Mouse (Mus musculus) thymus, postnatal 36 days (tissue): ENCODE results near the gene Rab31.

Experiments used
- DNase-seq, 2 experiments: peaks; one replicate each; pipeline ENCODE4 v3.0.0; 2022; ENCODE audit warnings: mixed read lengths in 2 of 2

Gene Rab31

DNA sequence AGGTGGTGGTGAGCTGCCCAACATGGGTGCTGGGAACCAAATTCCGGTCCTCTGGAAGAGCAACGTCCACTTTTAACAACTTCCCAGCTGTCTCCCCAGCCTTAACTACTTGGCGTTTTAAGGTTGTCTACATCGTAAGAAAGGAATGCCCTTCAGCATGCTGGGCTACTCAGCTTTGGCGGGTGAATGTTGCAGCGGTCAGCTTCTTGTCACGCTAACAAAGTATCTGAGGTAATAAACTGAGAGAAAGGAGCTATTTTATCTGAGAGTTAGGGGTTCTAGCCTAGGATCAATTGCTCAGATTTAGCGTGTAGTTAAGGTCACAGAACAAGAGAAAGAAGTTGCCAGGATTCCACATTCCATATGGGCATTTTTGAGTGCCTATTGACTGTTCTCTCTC lies 71.2 kb downstream of the Rab31 start:
- DNase-seq: no peak

DNA sequence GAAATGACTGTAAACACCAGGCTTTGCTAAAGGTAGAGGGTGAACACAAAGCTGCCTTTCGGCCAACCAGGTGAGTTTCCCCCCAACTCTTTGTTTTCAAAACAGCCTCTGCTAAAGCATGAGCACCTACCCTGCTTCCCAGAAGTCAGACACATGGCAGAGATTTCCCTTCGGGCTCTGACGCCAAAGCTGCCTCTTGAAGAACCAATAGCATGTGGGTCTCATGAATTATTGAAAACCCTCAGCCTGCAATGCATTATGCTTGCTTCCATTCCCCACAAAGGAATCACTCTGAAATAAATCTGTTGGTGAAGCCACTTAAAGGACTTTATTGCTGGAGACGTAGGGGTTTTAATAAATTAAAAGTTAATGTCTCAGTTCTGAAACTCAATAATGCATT lies 72.5 kb downstream of the Rab31 start:
- DNase-seq: no peak

DNA sequence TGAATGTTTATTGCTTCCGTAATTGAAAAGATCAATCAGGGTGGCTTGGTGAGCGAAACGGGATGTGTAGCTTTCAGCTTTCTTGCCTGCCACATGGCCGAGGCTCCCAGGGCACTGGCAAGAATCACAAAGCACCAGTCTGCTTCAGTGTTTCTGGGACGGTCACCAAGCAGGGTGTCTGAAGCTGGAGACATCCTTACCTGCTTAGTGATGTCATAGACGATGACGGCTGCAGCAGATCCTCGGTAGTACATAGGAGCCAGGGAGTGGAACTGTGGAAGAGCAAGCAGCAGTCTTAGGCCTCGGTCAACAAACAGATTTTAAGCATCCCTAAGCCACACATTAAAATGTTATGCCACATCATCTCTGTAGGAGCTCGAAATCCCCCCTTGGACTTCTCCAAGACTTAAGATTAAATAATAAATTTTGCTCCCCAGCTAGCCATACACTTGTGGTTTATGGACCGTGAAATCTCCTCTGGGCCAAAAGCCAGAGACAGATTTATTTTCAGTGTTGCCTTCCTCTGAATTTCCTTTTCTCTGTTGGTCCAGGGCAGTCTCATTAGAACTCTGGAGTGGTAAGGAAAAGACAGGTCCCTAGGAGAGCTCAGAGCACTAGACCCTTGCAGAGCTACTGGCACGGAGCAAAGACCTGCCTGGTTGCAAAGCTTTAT lies 74.6 kb downstream of the Rab31 start:
- no peak for DNase-seq

DNA sequence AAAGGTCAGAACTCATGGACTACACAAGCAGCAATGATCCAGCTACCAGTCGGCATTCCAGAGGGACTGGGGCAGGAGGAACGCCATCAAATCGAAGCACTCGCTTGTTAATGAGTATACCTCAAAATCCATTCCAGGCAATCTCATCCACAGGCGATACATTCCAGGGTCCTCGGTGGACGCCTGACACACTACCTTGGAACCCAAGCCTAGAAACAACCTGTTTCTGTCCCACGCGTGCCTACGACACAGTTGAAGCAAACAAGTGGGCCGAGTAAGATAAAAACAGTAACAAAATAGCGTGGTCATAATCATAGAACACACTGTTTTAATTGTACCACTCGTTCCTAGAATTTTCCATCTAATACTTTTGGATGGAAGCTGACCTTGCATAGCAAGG lies 75.6 kb downstream of the Rab31 start:
- no peak for DNase-seq

DNA sequence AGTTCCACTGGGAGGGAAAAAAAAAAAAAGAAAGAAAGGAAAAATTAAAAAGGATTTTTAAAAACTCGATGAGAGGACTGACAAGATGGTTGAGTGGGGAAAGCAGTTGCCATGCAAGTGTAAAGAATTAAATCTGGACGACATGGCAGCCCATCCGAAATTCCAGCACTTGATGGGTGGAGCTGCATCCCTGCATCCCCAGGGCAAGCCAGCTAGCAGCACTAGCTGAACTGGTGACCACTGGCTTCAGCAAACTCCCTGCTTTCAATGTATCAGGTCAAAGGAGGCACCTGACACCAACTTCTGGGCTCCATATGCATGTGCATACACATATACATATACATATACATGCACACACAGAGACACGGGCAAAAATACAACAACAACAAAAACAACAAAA lies 80.3 kb downstream of the Rab31 start:
- DNase-seq: no peak

DNA sequence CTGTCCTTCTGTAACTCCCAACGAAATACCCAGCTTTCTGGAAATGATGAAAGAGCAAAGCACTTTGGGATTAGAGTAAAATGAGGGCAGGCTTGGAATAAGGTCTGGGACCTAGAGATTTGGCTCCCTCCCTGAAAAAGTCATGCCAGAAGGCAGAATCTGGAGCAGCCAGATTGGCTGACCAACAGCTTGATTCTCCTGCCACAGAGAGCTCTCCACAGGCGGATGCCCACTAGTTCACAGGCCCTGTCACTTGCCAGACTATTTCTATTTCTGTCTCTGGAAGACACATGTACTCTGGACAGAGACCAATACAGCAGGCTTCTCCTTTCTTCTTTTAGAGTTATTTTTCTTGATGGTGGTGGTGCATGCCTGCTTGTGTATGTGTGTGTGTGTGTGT lies 88.8 kb downstream of the Rab31 start:
- DNase-seq: no peak

DNA sequence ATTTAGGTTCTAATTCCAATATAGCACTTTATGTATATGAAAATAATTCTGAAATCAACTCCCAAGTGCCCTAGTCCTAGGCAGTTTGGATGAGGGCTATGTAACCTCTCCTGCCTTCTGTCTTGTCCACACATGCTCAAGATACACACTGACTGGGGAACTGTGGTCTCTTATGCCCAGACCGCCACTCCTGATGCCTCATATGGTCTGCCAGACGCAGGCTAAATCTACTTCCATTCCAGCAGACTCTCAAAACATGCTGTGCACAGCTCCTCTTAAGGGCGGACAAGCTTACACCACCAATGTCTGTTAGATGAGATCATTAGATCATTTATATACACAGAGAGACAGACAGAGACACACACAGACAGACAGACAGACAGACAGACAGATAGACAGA lies 89.2 kb downstream of the Rab31 start:
- no peak for DNase-seq

DNA sequence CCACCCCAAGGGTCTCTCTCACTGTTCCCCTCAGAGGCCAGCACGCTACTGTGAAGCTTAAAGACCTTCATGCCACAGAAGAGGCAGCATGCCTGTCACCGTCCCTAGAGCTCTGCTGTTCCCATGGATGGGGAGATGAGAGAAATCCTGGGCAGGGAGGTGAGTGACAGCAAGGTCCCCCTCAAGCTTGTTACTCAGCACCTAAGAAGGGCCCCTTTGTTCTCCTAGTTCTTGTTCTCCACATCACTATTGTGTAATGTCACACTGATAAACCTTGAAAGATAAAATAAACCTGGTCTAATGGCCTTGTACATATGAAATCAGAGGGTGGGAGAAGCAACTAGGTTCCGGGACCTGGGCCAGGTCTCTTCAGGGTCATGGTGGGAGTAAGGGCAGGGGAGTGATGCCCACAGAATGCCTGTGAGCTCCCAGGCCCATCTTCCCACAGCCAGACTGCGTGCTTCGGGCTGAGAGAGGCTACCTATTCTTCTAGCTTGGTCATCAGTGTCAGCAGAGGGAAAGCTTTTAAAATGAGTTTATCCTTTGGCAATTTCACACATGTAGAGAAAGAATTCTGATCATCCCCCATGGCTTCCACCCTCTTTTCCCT lies 90.4 kb downstream of the Rab31 start:
- no peak for DNase-seq

DNA sequence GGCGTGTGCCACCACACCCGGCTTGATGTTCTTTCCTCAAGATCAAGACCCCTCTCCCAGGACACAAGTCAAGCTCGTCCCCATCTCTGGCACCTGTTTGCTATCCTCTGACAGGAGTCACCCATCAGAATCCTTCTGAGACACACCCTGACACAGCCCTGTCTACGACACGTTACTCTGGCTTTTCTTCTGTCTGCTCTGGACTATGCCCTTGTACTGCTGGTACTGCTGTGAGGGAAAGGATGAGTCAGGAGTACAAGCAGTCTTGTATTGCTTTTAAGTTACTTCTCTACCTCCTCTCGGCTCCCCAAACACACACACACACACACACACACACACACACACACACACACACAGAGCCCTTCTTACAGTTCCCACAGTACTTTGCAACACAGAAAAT lies 91.0 kb downstream of the Rab31 start:
- DNase-seq: no peak

DNA sequence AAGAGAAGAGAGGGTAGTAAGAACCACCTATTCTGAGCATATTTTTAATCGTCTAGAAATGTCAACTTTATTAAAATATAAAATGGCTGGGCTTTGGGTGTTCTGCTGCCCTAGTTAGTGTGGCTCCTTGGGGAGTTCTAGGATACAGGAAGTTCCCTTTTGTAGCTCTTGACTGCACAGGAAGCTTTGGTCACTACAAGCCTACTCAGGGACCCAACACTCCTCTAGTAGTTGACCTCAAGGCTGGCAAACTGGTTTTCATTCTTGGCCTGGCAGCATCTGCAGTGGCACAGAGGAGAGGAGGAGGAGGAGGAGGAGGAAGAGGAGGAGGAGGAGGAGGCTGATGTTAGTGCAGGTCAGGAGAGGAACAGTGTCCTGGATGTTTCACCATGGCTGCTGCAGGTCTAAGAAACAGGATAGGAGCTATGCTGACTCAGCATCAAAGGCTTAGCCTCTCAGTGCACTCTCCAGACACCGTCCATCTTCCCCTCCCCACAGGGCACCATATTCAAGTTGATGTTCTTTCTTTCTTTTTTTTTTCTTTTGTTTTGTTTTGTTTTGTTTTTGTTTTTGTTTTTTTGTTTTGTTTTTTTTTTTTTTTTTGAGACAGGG lies 91.6 kb downstream of the Rab31 start:
- no peak for DNase-seq

DNA sequence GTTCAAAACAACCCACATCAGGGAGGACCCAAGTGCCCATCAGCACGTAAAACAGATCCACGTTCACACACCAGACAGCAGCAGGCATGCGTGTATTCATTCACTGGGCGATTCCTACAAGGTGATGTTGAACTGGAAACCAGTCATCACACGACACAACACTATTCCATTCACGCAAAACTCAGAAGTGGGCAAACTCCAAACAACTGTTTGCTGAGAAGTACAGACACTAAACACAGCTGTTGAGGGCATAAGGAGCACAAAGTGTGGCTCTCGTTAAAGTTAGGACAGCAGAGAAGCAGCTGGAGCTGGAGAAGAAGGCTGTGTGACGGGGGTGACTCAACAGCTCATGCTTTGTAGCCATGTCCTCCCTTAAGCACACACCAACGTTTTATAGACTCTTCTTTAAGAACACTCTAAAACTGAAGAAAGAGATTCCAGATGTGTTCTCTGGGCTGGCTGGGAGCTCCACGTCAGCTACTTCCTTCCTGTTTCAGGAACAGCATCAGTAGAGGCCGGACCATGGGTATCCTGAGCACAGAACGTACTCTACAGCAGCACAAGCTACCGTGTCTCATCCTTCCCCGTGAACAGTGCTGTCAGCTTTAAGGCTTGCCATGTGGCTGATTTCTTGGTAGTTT lies 92.6 kb downstream of the Rab31 start:
- DNase-seq: no peak

DNA sequence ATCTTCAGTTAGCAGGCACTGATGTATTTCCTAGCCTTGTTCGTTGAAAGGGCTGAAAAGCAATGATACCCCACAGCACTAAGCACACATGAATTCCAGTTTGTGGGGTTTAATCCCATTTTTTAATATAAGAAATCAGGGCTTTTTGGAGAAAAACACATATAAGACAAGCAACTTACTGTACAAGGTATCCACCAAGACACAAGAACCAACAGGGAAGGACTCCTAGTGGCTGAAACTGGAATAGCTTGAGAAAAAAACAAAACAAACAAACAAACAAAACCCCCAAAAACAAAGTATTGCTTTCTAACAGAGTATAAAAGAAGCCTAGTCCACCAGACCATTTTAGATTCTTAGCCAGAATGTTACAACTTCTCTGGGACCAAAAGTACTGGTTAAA lies 94.8 kb downstream of the Rab31 start:
- DNase-seq: no peak

DNA sequence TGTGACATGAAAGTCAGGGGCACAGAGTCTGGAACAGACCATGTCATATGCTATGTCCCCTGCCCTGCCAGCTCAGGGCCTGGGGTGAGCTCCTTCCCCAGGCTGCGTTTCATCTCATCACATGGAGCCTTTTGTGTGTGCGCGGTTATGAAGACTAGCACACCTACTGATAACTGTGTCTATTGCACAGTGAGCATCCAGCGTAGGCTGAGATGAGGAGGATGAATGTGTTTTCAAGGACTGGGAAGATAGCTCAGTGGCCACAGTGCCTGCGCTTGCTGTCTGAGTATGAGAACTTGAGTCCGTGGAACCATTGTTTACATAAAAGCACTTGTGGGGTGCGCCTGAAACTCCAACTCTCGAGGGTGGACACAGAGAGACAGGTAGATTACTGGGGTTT lies 96.0 kb downstream of the Rab31 start:
- no peak for DNase-seq

DNA sequence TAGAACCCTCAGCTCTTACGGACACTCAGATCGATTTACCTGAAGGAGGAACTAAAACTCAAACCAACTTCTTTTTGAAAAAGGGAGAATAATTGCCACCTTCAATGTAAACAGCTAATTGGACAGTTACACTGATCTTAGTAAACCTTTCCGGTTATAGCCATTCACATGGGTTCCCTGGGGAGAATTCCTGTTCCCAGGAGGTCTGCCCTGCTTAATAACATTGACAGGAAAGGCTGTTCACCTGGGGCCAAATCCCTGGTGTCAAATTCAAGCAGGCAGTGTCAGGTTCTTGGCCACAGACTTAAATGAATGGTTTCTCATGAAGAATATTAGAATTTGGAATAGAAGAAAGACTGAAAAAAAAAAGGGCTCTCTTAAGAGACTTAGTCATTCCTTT lies 96.6 kb downstream of the Rab31 start:
- no peak for DNase-seq

DNA sequence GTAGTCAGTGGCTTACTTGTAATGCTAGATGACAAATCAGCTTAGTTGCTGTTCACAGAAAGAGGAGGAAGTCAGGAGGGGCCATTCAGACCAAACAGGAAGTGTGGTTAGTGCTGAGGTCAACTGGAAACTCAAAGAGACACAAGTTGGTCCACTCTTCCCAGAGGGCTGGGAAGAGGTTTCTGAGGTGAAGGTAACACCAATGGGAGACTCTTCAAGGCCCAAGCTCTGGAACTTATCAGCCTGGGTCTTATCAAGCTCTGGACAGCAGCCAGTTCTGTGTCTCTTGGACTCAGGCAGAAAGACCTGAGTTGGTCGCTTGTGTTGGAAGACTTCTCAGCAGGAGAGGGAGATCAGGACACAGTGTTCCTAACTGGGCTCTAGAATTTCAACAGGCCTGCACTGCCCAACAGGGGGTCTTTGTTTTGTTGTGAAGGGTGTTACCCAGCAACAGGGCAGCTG lies 97.8 kb downstream of the Rab31 start:
- no peak for DNase-seq

DNA sequence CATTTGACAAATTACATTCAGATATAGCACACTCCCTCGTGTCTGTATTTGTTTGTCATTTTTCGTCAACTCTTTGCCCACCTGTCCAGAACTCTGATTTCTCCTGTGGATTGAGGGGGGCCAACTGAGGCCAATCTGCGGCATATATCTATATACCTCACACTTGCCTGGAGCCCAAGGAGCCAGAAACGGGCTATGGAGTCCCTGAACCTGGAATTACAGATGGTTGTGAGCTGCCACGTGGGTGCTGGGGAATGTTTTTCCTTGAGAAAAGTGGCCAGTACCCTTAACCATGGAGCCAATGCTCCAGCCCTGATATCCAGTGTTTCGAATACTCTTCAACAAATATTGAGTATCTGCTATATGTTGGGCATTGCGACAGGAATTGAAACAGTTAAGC lies 99.6 kb downstream of the Rab31 start:
- DNase-seq: no peak

DNA sequence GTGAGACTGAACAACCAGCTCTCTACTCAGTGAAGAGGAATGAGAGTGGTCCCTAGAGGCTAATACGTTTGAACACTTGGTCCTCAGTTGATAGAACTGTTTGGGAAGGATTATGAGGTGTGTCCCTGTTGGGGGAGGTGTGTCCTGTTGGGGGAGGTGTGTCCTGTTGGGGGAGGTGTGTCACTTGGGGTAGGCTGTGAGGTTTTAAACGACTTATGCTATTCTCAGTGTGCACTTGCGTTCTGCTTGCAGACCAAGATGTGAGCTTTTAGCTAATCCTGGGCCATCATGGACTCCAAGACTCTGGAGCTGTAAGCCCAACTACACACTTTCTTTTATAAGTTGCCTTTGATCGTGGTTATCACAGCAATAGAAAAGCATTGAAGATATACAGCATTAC lies 103.5 kb downstream of the Rab31 start:
- no peak for DNase-seq

DNA sequence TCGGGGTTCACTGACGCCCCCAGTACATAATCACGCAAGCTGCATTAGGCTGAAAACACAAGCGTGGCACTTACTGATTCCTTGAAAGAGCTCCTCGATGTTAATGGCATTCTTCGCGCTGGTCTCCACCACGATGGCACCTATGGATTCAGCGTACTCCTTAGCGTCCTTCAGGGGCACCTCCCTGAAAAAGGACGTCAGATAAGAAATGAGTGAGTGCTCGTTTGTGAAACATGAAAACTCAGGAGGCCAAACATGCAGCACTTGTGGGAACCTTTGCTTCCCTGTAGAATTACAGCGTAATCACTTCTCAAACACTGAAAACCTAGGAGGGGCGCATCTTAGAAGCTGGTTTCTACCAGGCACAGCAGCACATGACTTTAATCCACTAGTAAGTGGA lies 104.8 kb downstream of the Rab31 start:
- no peak for DNase-seq

DNA sequence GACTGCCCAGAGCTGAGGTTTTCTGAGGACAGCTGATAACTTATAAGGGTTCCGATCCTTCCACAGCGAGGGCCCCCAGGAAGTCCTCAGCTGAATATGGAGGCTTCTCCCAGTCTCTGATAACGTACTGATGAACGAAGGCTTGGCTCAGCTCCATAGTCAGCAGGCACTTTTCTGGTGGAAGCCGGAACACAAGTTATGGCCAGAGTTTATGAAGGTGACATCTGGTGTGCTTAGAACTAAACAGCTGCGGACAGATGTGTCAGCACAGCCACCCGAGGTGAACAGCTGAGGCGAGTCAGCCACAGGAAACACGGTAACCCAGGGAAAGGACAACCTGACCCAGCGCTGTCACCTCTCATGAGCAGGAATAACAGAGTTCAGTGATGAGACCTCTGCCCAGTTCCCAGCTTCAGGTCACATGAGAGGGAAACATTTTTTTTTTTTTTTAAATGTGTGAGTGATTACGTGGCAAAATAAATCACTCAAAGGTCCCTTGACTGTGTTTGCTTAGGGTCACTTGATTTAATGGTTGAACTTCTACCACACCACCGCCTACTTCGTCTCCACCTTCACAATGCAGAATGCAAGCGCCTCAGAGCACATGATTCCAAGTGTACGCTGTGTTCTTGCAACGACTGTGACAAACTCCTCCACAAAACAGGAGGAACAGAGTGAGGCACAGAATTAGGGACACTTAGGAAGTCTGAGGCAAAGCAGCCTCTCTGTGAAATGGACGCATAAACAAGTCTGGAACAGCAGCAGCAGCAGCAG lies 106.0 kb downstream of the Rab31 start:
- no peak for DNase-seq

DNA sequence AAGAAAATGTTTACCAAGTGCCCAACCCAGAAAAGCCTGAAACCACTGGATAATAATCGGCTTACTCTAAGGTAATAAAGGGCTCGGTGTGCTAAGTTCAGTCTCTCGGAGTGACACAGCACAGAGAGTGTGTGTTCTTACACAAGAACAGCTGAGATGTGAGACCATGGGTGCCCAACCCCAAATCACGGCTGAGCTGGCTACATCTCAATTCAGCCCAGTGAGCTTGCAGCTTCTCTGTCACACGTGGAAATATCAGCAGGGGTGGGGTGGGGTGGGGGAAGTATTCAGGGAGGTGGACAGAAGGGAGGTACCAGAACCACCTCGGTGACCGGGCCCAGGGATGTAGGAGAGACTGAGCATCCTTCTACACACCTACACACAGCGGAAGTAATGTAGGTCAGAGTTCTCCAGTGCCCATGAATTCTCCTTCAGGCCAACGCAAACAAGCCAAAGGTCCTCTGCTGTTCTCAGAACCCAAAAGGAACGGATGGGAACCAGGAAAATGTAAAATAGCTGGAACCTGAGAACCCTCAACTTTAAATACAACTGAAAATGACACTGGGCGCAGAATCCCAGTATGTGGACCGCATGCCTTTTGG lies 106.7 kb downstream of the Rab31 start:
- DNase-seq: no peak

DNA sequence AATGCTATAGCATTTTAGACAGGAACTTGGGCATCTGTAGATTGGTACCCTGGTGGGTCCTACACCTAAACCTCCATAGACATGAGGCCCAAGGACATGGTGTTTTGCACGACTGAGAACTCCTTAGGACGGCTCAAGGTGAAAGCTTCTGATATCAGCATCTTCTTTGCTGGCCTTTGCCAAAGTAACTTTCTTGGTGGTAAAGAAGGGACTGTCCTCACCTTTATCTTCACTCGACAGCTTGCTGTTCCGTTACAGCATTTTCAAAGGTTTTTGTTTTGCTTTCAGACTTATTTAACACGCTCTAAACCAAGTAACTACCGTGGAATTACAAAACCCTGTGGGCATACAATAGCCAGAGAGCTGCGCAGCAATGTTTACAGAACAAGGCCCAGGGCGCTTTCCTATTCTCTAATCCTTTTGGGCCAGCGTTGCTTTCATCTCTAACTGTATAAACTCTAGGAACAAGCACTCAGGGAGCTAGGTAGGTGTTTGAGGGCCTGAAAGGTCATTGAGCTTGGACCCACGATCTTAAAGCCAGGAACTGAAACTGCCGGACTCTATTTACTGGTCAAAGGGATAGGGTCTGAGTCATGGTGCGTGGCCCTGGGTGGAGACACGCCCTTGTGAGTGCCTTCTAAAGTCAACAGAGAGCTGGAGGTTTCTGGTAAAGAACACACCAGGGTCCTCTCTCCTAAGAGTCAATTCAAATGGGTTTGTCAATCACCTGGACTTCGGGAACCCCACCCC lies 109.0 kb downstream of the Rab31 start:
- no peak for DNase-seq

DNA sequence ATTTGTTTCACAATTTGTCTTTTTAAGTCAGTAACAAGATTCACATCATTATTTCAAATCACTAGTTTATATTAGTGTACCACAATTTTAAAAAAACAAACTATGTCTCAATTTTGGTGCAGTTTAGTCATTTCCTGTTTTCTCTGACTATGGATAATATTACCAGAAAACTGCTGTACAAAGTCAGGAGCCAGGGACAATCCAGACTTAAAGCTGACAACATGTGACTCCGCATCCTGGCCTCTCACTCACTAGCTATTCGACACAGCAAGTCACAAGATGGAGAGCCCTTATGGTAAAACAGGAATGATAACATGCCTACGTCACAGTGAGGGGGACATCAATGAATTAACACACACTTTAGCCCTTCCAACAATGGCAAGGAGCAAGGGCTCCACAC lies 109.9 kb downstream of the Rab31 start:
- DNase-seq: no peak
